Mouse (Mus musculus) lung, postnatal 14 days (tissue): ENCODE data around the gene Rpl19.

Experiments
- DNase-seq: peaks from one replicate; pipeline ENCODE4 v3.0.0; 2021

Gene Rpl19

DNA sequence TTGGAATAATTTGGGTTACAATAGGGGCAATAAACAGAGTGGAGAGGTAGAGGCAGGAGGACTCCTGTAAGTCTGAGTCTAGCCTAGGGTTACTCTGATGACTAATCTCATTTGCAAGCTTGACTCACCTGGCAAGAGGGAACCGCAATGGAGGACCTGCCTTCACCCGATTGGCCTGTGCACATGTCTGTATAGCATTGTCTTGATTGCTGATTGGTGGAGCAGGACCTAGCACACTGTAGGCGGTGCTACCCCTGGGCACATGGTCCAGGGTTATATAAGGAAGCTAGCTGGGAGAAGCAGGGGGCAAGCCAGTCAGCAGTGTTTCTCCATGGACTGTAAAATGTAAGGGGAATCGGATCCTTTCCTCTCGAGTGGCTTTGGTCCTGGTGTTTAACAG is 31.5 kb downstream of the Rpl19 start:
- no peak for DNase-seq

GRCm38 (mm10) chr11:98059662-98060061 is 33.2 kb downstream of the Rpl19 start:
- DNase-seq, result no peak

- DNase-seq, result no peak
Measured at GRCm38 (mm10) chr11:98060104-98060692, 33.7 kb downstream of the Rpl19 start.

GRCm38 (mm10) chr11:98061441-98061840 is 34.9 kb downstream of the Rpl19 start:
- no peak for DNase-seq

GRCm38 (mm10) chr11:98061904-98062562 is 35.5 kb downstream of the Rpl19 start:
- peak; percentile 68 for DNase-seq

- DNase-seq, result no peak
Measured at GRCm38 (mm10) chr11:98066201-98066600, 39.7 kb downstream of the Rpl19 start.

- DNase-seq, result no peak
Measured at GRCm38 (mm10) chr11:98067255-98067654, 40.7 kb downstream of the Rpl19 start.

- no peak for DNase-seq
Measured at GRCm38 (mm10) chr11:98073442-98073841, 46.9 kb downstream of the Rpl19 start.

DNA sequence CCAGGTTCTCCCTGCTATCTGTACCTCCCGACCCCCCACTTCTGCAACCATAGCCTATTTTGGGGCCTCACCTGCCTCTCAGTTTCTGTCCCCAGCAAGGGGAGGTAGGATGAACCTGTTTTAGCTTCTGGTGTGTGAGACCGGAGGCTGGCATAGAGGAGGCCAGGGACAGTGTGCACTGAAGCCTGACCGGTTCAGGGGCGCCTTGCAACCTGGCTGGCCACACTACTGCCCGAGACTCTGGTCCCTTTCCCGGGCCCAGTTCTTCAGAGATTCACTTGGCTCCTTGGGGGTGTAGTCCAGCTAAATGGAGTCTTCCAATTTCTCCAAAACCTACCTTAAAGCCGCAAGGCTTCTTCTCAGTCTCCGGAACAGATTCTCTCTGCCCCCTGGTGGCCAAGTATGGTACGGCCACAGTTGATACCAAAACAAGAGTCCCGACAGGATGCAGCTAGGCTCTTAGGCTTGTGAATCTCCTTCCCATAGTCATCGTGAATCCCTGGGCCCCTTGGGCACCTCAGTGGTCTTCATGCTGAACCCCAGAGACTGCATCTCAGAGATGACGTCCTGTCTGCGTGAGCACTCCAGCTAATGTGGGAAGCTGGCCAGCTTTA is 48.8 kb downstream of the Rpl19 start:
- peak; percentile 92 for DNase-seq

DNA sequence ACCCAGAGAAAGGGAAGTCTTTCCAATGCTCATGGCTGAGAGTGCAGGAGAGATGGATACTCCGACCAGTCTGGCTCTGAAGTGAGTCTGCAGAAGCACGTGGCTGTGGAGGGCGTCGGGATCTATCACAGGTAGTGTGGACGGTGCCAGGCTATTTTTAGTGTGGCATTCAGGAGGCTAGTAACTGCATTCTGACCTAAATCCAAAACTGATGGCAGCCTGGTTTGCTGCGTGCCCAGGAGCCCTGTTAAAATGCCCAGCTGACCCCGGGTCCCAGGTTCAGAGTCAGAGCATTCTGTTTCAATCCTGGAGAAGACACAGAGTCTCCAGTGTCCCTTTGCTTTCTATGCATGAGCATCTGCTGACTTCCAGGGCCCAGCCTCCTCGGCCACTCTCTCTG is 50.6 kb downstream of the Rpl19 start:
- DNase-seq, result no peak
